Mouse (Mus musculus): Measurements from ENCODE around the gene Cp. TPM values are rescaled to one million over a fixed set of nuclear protein-coding genes. Genes with fewer than 3 reads are reported as not detected.

Cp gene
- polyA plus RNA-seq, 1 experiment from 2014 or later: 4.2 TPM

DNA sequence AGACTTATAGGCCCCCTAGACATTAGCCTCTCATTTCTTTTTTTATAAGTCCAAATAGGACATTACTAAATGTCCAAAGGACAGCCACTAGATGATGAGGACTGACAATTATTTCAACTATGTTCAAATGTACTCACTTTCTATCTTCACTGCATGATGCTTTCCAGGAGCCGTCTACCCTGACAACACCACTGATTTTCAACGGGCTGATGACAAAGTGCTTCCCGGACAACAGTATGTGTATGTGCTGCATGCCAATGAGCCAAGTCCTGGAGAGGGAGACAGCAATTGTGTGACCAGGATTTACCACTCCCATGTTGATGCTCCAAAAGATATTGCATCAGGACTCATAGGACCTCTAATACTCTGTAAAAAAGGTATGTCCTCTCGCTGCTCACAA is 9.2 kb downstream of the Cp start:
- ATAC-seq (ENCODE audit: low FRiP score): no peak

DNA sequence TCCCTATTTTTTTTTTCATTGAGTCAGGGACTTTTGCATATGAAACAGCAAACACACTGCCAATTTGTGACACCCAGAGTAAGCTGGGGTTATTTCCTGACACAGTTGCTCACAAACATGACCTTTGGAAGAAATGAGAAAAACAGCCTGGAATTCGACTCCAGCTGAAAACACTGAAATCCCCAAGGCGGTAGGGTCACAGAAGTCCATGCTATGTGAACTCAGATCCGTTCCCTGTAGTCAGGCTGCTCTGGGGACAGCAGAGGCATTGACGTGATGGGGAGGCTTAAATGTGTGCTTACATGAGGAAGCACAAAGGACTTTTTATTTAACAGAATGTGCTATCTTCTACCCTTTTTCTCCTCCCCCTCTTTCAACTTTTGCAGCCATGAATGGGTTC is 21.6 kb downstream of the Cp start:
- Histone ChIP-seq H3K36me3 (replicated peaks) (no peaks in the 10 kb centered on the region), H3K27me3 (no peaks in the 10 kb centered on the region), H3K4me1 (no peaks in the 10 kb centered on the region), H3K9me3 (no peaks in the 10 kb centered on the region), H3K4me2 (no peak overlapping the region), H3K9ac (no peak overlapping the region), H3K27ac (no peak overlapping the region), H3K4me3 (replicated peaks) (no peak overlapping the region)
- no peak for ATAC-seq (ENCODE audit: low FRiP score)
- 69% methylated on average over 4 of the region's 4 CpGs for WGBS

More for the DNA sequence above, 9.2 kb downstream of the Cp start:
- Histone ChIP-seq H3K9me3 (no peaks in the 10 kb centered on the region), H3K9ac (no peak overlapping the region), H3K4me2 (no peak overlapping the region), H3K4me3 (replicated peaks) (no peak overlapping the region), H3K36me3 (replicated peaks) (no peaks in the 10 kb centered on the region), H3K4me1 (no peaks in the 10 kb centered on the region), H3K27me3 (no peaks in the 10 kb centered on the region), H3K27ac (no peak overlapping the region)
- 80% methylated on average over 4 of the region's 4 CpGs for WGBS

DNA sequence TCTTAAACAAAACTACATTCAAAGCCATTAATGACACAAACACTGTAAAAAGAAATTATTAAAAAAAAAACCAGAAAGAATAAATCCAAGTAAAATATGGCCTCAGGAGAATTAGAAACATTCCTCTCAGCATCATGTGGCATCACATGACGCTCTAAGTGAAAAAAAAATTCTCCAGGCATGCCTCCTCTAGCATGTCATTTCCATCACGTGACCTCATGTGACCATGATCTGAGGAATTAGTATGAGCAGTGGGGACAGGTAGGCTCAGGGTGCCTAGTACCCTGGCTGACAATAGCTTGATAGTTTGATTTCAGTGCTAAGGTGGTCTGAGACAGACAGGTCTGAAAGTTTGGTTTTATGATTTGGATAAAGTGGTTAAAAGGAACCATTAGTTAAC is 24.3 kb downstream of the Cp start:
- H3K9me3 ChIP-seq: no peaks in the 10 kb centered on the region
- no peak for ATAC-seq (ENCODE audit: low FRiP score)
- no peak overlapping the region for H3K9ac ChIP-seq
- H3K4me3 ChIP-seq (replicated peaks): no peak overlapping the region
- H3K27me3 ChIP-seq: no peaks in the 10 kb centered on the region
- no peaks in the 10 kb centered on the region for H3K36me3 ChIP-seq (replicated peaks)
- H3K4me1 ChIP-seq: no peaks in the 10 kb centered on the region
- WGBS: 83% methylated on average over 2 of the region's 2 CpGs
- H3K4me2 ChIP-seq: no peak overlapping the region
- H3K27ac ChIP-seq: no peak overlapping the region

DNA sequence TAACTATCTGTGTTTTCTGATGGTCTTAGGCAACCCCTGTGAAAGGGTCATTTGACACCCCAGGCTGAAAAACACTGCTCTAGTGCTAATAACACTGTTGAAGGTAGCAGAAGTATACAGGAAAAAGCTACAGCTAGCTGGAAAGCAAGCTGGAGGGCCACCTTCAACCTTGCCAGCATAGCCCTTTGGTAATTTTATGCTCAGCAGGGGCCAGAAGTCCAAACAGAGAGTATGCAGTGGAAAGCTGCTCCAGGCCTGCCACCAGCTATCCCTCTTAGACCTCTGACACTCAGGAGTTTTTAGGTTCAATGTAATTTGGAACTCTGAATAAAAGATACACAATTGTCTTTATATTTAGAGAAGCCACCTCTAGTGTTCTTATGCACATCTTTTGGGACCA is 26.0 kb downstream of the Cp start:
- Histone ChIP-seq H3K27me3 (no peaks in the 10 kb centered on the region), H3K9ac (no peak overlapping the region), H3K4me3 (replicated peaks) (no peak overlapping the region), H3K4me1 (no peaks in the 10 kb centered on the region), H3K4me2 (no peak overlapping the region), H3K36me3 (replicated peaks) (no peaks in the 10 kb centered on the region), H3K9me3 (no peaks in the 10 kb centered on the region), H3K27ac (no peak overlapping the region)
- ATAC-seq (ENCODE audit: low FRiP score): no peak

DNA sequence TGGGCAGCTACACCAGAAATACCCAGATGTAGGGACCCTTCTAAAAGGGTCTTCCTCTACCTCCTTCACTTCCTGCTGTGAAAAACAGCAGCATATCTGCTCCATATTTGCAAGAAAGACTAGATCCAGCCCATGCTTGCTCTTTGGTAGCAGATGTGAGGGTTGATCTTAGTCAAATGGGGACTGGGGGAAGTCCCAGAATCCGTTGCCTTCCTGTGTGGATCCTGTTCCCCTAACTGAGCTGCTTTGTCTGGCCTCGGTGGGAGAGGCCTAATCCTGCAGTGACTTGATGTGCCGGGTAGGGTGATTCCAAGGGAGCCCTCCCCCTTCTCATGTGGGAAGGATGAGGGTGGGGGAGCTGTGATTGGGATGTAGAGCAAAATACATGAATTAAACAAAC is 29.3 kb downstream of the Cp start:
- H3K9ac ChIP-seq: no peak overlapping the region
- H3K27ac ChIP-seq: no peak overlapping the region
- H3K27me3 ChIP-seq: no peaks in the 10 kb centered on the region
- H3K4me1 ChIP-seq: no peaks in the 10 kb centered on the region
- no peak overlapping the region for H3K4me2 ChIP-seq
- no peaks in the 10 kb centered on the region for H3K36me3 ChIP-seq (replicated peaks)
- 13% methylated on average over 3 of the region's 3 CpGs for WGBS
- ATAC-seq (ENCODE audit: low FRiP score): no peak
- H3K4me3 ChIP-seq (replicated peaks): no peak overlapping the region
- H3K9me3 ChIP-seq: no peaks in the 10 kb centered on the region

DNA sequence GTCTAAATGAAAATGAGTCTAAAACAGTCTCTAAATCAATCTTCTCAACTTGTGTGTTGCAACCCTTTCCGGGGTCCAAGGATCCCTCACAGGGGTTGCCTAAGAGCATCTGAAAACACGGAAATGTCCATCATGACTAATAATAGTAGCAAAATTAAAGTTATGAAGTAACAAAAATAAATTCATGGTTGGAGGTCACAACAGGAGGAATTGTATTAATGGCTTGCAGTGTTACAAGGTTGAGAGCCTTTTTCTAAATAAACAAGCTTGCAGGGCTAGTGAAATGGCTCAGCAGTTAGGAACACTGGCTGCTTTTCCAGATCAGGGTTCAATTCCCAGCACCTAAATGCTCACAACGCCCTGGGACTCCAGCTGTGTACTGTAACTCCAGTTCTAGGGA is 33.2 kb downstream of the Cp start:
- no peaks in the 10 kb centered on the region for H3K36me3 ChIP-seq (replicated peaks)
- WGBS: 86% methylated on average over 3 of the region's 3 CpGs
- no peaks in the 10 kb centered on the region for H3K4me1 ChIP-seq
- no peak for ATAC-seq (ENCODE audit: low FRiP score)
- H3K9ac ChIP-seq: no peak overlapping the region
- no peak overlapping the region for H3K27ac ChIP-seq
- no peak overlapping the region for H3K4me3 ChIP-seq (replicated peaks)
- H3K4me2 ChIP-seq: no peak overlapping the region
- H3K9me3 ChIP-seq: no peaks in the 10 kb centered on the region
- H3K27me3 ChIP-seq: no peaks in the 10 kb centered on the region

DNA sequence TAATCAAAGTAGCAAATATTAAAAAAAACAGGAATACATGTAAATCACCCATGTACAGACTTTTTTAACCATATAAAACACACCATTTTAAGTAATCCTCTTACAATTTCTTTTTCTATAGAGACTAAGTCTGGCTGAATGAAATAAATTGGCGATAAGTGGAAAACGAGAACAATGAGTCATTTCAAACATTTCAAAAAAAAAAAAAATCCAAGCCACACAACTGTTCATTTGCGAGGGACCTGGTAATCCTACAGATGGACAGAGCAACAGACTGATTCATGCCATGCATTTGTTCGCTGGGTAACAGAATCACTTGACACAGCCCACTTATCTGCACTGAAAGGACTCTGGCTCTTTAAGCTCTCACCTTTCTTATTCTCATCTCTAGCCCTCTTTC is 35.5 kb downstream of the Cp start:
- Histone ChIP-seq H3K9ac (no peak overlapping the region), H3K36me3 (replicated peaks) (0 out of 2 replicates have a peak, but pooled peaks cover 4% of the 10 kb centered on the region), H3K4me3 (replicated peaks) (no peak overlapping the region), H3K9me3 (no peaks in the 10 kb centered on the region), H3K27ac (no peak overlapping the region), H3K27me3 (no peaks in the 10 kb centered on the region), H3K4me2 (no peak overlapping the region), H3K4me1 (no peaks in the 10 kb centered on the region)
- WGBS: 44% methylated on average over 4 of the region's 4 CpGs
- ATAC-seq (ENCODE audit: low FRiP score): no peak

DNA sequence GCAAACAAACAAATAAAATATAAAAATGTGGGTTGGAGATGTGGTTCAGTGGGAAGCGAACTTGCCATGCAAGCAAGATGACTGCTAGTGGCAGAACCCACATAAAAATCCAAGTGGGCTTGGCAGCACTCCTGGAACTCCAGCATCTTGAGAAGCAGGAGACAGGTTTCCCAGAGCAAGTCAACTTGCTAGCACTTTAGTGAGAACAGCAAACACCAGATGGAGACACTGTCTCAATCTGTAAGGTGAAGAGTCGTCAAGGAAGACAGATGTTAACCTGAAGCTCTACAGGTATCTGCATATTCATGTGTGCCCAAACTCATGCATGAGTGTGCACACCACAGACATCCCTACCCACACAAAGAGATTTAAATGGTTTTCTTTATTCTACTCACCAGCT is 42.7 kb downstream of the Cp start:
- Histone ChIP-seq H3K9ac (no peak overlapping the region), H3K27ac (no peak overlapping the region), H3K4me3 (replicated peaks) (no peak overlapping the region), H3K4me2 (no peak overlapping the region), H3K27me3 (no peaks in the 10 kb centered on the region), H3K9me3 (no peaks in the 10 kb centered on the region), H3K36me3 (replicated peaks) (peaks cover 26% of the 10 kb centered on the region), H3K4me1 (no peaks in the 10 kb centered on the region)
- no peak for ATAC-seq (ENCODE audit: low FRiP score)
- WGBS: 85% methylated on average over 2 of the region's 2 CpGs

DNA sequence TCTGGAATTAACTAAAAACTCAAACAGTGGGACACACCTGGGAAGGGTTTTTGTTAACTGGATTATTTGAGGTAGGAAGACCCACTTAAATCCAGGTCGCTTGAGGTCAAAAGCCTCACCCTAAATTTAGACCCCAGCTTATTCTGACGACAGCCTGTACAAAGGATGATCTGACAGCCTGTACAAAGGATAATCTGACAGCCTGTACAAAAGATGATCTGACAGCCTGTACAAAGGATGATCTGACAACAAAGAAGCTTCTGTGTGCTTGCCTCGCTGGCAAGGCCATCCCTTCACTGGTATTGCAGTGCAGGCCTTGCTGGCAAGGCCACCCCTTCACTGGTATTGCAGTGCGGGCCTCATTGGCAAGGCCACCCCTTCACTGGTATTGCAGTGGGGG is 44.0 kb downstream of the Cp start:
- no peak overlapping the region for H3K9ac ChIP-seq
- H3K27ac ChIP-seq: no peak overlapping the region
- H3K36me3 ChIP-seq (replicated peaks): peaks cover 26% of the 10 kb centered on the region
- ATAC-seq (ENCODE audit: low FRiP score): no peak
- H3K9me3 ChIP-seq: no peaks in the 10 kb centered on the region
- H3K4me3 ChIP-seq (replicated peaks): no peak overlapping the region
- no peaks in the 10 kb centered on the region for H3K27me3 ChIP-seq
- H3K4me1 ChIP-seq: no peaks in the 10 kb centered on the region
- H3K4me2 ChIP-seq: no peak overlapping the region
- WGBS: 58% methylated on average over 4 of the region's 4 CpGs

DNA sequence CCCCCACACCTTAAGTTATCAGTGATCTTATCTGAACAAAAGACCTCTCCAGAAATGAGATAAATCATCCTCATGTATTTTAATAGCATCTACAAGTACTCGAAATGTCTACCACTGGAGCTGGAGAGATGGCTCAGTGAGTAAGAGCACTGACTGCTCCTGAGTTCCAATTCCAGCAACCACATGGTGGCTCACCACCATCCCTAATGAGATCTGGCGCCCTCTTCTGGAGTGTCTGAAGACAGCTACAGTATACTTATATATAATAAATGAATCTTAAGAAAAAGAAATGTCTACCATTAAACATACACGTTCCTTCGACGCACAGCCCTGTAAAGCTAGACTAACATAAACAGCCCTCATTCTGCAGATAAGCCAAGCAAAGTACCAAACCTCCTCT is 45.9 kb downstream of the Cp start:
- Histone ChIP-seq H3K36me3 (replicated peaks) (peaks cover 22% of the 10 kb centered on the region), H3K4me3 (replicated peaks) (no peak overlapping the region), H3K9ac (no peak overlapping the region), H3K4me1 (no peaks in the 10 kb centered on the region), H3K4me2 (no peak overlapping the region), H3K27me3 (no peaks in the 10 kb centered on the region), H3K27ac (no peak overlapping the region), H3K9me3 (no peaks in the 10 kb centered on the region)
- 83% methylated on average over 5 of the region's 5 CpGs for WGBS
- ATAC-seq (ENCODE audit: low FRiP score): no peak

DNA sequence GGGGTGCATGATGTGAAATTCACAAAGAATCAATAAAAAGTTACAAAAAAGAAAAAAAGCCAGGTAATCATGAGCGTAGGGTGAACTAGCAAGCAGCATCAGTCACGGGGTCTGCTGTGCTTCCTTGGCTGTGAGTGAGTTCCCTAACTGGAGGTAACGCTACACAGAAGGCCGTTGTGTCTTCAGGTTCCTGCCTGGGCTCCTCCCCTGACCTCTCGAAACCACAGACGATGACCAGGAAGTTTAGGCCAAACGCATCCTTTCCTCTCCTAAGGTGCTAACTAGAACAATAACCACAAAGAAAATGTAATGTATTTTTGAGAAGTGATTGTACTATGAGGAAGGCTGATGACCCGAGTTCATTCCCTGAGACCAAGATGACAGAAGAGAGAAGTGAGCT is 47.6 kb downstream of the Cp start:
- Histone ChIP-seq H3K4me3 (replicated peaks) (no peak overlapping the region), H3K27me3 (no peaks in the 10 kb centered on the region), H3K4me1 (no peaks in the 10 kb centered on the region), H3K4me2 (no peak overlapping the region), H3K36me3 (replicated peaks) (peaks cover 22% of the 10 kb centered on the region), H3K9me3 (no peaks in the 10 kb centered on the region), H3K27ac (no peak overlapping the region), H3K9ac (no peak overlapping the region)
- 88% methylated on average over 8 of the region's 8 CpGs for WGBS
- ATAC-seq (ENCODE audit: low FRiP score): no peak

DNA sequence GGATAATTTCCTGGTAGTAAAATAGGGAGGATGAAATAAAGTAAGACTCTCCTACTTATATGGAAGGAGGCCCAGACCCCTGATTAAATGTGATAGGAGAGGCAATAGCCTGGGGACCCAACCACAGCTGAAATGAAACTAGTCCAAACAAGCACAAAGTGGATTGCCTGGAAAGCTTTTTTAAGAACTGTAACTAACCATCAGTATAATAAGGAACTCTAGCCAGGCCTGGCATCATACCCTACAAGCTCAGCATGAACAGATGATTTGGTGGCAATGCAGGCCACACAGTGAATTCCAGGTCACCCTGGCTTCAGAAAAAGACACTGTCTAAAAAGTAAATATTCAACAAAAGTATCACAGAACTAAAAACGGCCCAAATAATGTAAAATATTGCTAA is 48.8 kb downstream of the Cp start:
- no peak overlapping the region for H3K9ac ChIP-seq
- no peaks in the 10 kb centered on the region for H3K9me3 ChIP-seq
- WGBS: 76% methylated on average over 1 of the region's 1 CpGs
- H3K4me3 ChIP-seq (replicated peaks): no peak overlapping the region
- no peak for ATAC-seq (ENCODE audit: low FRiP score)
- peaks cover 22% of the 10 kb centered on the region for H3K36me3 ChIP-seq (replicated peaks)
- no peaks in the 10 kb centered on the region for H3K27me3 ChIP-seq
- H3K4me2 ChIP-seq: no peak overlapping the region
- no peaks in the 10 kb centered on the region for H3K4me1 ChIP-seq
- no peak overlapping the region for H3K27ac ChIP-seq

DNA sequence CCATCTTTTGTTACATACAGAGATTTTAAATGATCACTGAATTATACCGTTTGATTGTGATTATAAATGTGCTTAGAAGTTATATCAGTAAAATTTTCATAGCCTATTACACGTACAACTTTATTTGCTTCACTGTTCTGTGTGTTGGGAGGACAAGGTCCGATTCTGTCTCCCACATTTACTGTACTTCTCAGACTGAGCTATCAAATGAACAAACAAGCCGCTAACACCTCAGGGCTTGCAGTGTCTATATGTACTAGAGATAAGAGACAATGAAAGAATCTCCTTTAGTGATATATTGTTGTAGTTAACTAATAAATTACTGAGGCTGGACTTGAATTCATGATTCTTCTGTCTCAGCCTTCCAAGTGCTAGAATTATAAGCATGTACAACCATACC is 50.4 kb downstream of the Cp start:
- H3K27ac ChIP-seq: no peak overlapping the region
- no peaks in the 10 kb centered on the region for H3K9me3 ChIP-seq
- H3K4me2 ChIP-seq: no peak overlapping the region
- WGBS: 93% methylated on average over 4 of the region's 4 CpGs
- H3K27me3 ChIP-seq: no peaks in the 10 kb centered on the region
- H3K4me3 ChIP-seq (replicated peaks): no peak overlapping the region
- peaks cover 14% of the 10 kb centered on the region for H3K36me3 ChIP-seq (replicated peaks)
- no peaks in the 10 kb centered on the region for H3K4me1 ChIP-seq
- no peak for ATAC-seq (ENCODE audit: low FRiP score)
- H3K9ac ChIP-seq: no peak overlapping the region

DNA sequence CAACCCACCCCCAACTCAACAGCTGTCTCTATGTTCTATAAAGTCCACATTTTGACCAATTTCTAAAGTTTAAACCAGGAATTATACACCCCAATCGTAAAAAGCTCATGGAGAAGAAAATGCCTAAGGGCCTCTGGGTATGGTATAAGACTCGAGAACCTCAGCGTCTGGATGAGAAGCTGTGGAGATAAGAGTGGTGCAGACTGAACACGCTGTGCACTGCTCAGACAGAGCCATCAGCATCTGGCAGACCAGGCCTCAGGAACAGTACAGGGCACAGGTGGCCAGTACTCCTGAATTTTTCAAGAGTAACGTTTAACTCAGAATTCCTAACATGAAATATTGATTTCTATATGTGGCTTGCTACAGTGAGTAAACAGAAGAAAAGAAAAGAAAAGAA is 50.9 kb downstream of the Cp start:
- H3K9ac ChIP-seq: no peak overlapping the region
- H3K4me1 ChIP-seq: no peaks in the 10 kb centered on the region
- 92% methylated on average over 5 of the region's 5 CpGs for WGBS
- no peak overlapping the region for H3K4me3 ChIP-seq (replicated peaks)
- H3K9me3 ChIP-seq: no peaks in the 10 kb centered on the region
- no peak overlapping the region for H3K4me2 ChIP-seq
- ATAC-seq (ENCODE audit: low FRiP score): no peak
- H3K36me3 ChIP-seq (replicated peaks): peaks cover 10% of the 10 kb centered on the region
- H3K27me3 ChIP-seq: no peaks in the 10 kb centered on the region
- no peak overlapping the region for H3K27ac ChIP-seq
